Mouse (Mus musculus): ENCODE results near the gene Psma5. TPM values are rescaled to one million over a fixed set of nuclear protein-coding genes. Genes with fewer than 3 reads are reported as not detected.
"Not testable (repeated sequence)": the region's sequence is repeated elsewhere in the genome, so short reads cannot be mapped to it uniquely, and the experiment has no call there.

Gene Psma5
- total RNA-seq (2015; ENCODE audit: low replicate concordance): 39.8 and 54.5 TPM in 2 replicates
- 49.6 and 55.6 TPM in 2 replicates for total RNA-seq (2017; ENCODE audit: low replicate concordance)

GRCm38 (mm10) chr3:108256719-108257637, at the start of gene Psma5:
Gene Psma5, plus strand, starts transcription at chr3:108256926.
- ATAC-seq (replicated peaks; ENCODE audit: low FRiP score, poor library complexity, severe bottlenecking): peak; percentile 97

DNA sequence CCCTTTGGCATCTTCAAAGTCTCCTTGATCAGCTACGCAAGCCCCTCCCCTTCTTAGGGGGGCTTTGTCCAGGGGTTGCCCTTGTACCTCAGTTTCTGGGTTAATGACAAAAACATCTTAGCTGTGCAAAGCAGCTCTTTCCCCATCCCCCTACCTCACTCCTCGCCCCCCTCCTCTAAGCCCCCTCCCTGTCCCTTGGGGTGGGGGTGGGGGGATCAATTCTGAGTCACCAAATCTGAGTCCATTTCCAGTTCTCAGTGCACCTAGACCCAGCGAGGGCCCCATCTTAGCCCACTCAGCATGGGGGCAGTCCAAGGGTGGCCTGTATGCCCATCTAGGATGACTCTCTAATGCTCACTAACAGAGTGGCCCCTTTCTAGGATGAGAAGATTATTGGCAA, 47.7 kb upstream of the Psma5 start:
- no peak for ATAC-seq (replicated peaks; ENCODE audit: low FRiP score, poor library complexity, severe bottlenecking)

DNA sequence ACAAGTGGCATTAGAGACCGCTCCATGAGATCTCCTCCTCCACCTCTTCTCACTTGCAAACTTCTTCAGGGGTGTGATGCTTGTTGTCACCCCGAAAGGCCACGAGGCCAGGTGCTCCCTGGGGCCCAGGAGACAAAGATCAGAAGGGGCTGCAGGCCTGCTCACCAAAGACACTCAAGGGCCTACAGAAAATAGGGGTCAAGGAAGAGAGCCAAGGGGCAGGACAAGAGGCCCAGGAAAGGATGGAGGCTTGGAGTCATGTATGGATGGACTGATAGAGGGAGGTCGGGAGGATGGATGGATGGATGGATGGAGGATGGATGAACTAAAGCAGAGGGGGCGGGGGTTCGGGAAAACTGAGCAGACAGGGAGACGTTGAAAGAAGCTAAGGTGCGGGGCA, 47.2 kb upstream of the Psma5 start:
- no peak for ATAC-seq (replicated peaks; ENCODE audit: low FRiP score, poor library complexity, severe bottlenecking)

- ATAC-seq (replicated peaks; ENCODE audit: low FRiP score, poor library complexity, severe bottlenecking): peak; percentile 77
These were observed 46.6 kb upstream of the Psma5 start for GRCm38 (mm10) chr3:108209946-108210770.

DNA sequence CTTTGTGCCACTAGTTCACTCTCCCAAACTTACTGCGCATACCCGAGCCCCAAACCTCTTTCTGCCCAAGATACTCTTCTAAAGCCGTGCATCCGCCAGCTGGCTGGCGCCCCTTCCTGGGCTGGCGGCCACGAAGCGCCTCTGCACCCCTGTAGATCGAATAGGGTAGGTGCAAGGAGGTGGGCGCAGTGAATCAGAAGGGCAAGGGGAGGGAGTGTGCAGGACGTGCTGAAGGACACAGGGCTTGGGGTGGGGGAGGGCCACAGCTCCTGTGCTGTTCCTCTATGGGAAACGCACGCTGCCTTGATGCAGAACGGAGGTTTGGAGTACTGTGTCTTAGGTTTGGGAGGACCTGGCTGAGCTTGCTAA, 46.0 kb upstream of the Psma5 start, which contains the start of gene Atxn7l2:
TSS of gene Atxn7l2 (minus strand) at position 164 of the 369 bp plus-strand sequence.
- ATAC-seq (replicated peaks; ENCODE audit: low FRiP score, poor library complexity, severe bottlenecking): peak; percentile 41

GRCm38 (mm10) chr3:108211845-108212244, 44.9 kb upstream of the Psma5 start:
- no peak for ATAC-seq (replicated peaks; ENCODE audit: low FRiP score, poor library complexity, severe bottlenecking)

DNA sequence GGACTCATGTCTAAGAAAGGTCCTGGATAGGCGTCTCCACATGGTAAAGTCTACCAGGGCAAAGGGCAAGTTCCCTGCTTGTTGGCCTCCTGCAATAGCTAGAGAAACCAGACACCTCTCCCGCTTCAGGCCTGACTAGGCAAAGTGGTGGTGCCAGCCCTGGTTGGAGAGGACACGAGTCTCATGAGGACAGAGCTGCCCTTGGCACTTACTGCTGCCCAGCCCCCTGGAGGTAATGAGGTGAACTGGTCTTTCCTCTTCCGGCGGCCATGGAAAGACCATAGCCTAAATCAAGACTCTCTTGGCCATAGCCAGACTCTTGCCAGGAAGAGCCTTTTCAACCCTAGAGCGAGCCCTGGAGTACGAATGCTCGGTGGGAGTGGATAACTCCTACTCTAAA, 44.3 kb upstream of the Psma5 start:
- no peak for ATAC-seq (replicated peaks; ENCODE audit: low FRiP score, poor library complexity, severe bottlenecking)

DNA sequence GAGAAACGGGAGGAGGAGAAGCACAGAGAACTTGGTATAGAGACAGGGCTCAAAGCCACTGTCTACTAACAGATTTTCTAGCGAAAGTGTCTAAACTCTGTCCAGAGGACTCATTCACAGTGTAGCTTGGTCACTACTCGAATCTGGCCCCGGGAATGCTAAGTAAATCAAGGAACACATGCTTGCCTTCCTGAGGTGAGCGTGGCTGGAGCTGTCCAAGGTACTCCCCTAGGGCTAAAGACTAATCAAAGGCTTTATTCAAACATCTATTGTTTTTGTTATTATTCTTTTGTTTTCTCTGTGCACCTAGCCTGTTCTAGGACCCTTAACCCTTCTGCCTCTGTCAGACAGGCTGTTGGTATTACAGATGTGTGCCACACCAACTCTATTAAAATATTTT, 42.0 kb upstream of the Psma5 start:
- ATAC-seq (replicated peaks; ENCODE audit: low FRiP score, poor library complexity, severe bottlenecking): no peak

- no peak for ATAC-seq (replicated peaks; ENCODE audit: low FRiP score, poor library complexity, severe bottlenecking)
These were observed 36.1 kb upstream of the Psma5 start for GRCm38 (mm10) chr3:108220661-108221060.

GRCm38 (mm10) chr3:108225711-108226557, 30.8 kb upstream of the Psma5 start:
- no peak for ATAC-seq (replicated peaks; ENCODE audit: low FRiP score, poor library complexity, severe bottlenecking)

GRCm38 (mm10) chr3:108226558-108227350, 30.0 kb upstream of the Psma5 start, which contains the start of gene Sypl2:
Gene Sypl2, minus strand, starts transcription at chr3:108226648.
- no peak for ATAC-seq (replicated peaks; ENCODE audit: low FRiP score, poor library complexity, severe bottlenecking)

DNA sequence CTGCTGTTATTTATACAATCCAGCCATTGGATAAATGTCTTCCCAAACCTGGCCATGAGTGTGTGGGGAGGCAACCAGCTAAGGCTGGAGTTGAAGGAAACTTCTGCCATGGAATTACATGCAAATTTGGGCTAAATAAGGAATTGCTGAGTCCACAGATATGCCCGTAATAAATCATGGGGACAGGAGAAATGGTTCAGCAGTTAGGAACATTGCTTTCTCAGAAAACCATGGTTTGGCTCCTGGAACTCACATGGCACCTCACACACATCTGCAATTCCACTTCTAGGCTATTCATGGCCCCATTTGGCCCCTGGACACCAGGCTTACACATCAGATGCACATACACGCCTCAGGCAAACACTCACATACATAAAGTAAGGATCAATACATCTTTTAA, 29.2 kb upstream of the Psma5 start:
- no peak for ATAC-seq (replicated peaks; ENCODE audit: low FRiP score, poor library complexity, severe bottlenecking)

- no peak for ATAC-seq (replicated peaks; ENCODE audit: low FRiP score, poor library complexity, severe bottlenecking)
These were observed 25.1 kb upstream of the Psma5 start for GRCm38 (mm10) chr3:108231646-108232045.

DNA sequence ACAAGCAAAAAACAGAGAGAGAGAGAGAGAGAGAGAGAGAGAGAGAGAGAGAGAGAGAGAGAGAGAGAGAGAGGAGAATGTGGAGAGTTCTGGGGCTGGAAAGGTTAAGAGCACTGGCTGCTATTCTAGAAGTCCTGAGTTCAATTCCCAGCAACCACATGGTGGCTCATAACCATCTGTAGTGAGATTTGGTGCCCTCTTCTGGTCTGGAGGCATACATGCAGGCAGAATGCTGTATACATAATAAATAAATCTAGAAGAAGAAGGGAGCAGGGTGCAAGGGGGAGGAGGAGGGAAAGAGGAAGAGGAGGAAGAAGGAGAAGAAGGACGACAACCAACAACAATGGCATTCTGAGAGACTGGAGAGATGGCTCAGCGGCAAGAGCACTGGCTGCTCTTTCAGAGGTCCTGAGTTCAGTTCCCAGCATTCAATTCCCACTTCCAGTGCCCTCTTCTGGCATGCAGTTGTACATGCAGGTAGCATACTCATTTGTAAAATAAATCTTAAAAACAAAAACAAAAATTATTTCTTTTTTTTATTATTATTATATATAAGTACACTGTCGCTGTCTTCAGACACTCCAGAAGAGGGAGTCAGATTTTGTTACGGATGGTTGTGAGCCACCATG, 19.1 kb upstream of the Psma5 start:
- not testable (repeated sequence) for ATAC-seq (replicated peaks; ENCODE audit: low FRiP score, poor library complexity, severe bottlenecking)

DNA sequence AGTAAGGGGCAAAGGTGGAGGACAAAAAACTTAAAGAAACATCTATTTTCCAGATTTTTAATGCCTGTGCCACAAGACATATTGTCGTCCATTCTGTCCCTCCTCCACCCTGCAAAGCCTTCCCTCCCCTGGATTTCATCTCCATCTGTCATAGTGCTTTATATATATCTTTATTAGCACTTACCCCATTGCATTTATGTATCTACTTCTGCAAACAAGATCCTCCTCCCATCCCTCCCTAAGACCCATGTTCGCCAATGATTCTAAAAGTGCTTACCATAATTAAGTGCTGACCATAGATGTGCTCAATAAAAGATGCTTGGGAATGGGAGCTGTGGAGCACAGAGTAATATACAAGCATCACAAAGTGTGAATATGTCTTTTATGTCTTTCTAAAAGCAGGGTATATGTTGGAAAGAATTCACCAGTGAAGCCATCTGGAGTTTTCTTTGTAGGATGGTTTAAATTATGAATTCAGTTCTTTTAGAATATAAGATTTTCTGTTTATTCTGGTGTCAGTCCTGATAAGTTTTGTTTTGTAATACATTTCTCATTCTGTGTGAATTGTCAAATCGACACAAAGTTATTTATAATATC, 15.4 kb upstream of the Psma5 start:
- no peak for ATAC-seq (replicated peaks; ENCODE audit: low FRiP score, poor library complexity, severe bottlenecking)

- ATAC-seq (replicated peaks; ENCODE audit: low FRiP score, poor library complexity, severe bottlenecking): no peak
These were observed 9.9 kb upstream of the Psma5 start for GRCm38 (mm10) chr3:108246857-108247256.

DNA sequence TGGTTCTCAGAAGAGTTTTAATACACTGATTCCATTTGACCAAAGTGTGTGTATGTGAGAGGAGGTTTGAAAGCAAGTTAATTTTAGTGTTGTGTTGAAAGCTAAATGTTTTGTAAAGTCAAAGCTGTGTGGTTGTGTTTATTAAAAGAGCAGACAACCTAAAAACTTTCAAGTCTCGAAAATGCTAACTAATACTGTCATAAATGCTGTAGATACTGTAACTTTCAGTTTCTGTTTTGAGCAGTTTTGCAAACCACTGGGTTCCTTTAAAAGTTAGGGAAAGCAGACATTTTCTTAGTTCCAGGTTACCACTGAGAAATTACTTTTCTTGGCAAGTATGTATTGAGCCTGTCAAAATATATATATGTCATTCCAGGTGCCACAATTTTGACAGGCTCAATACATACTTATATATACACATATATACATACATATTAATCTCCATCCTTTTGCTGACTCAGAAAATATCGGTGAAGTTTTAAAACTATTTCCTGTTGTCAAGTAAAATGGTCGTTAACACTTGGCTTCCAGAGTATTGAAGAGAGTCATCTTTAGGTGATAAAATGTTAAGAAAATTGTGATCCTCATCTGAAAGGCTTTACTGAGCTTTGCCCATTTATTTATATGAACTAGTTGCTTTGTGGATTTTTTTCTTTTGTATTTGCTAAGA, 1.2 kb downstream of the Psma5 start:
- ATAC-seq (replicated peaks; ENCODE audit: low FRiP score, poor library complexity, severe bottlenecking): no peak

- ATAC-seq (replicated peaks; ENCODE audit: low FRiP score, poor library complexity, severe bottlenecking): no peak
These were observed 2.6 kb downstream of the Psma5 start for GRCm38 (mm10) chr3:108259319-108259718.
